Mouse (Mus musculus) midbrain, embryonic 12.5 days (tissue): Measurements from ENCODE around the gene Kif5a. TPM values are rescaled to one million over a fixed set of nuclear protein-coding genes. Genes with fewer than 3 reads are reported as not detected.

ENCODE experiments used
- ATAC-seq: fragments of 200-750 bp; cut with Nextera tagmentation; 2 replicates; pipeline ENCODE4 v1.8.0; 2017; ENCODE audit warnings: low read depth, moderate TSS enrichment, moderate library complexity; ENCODE audit not compliant: low FRiP score
- H3K27ac ChIP-seq: fragments of 300-500 bp; sonication (generic); replicated peaks from 2 replicates; pipeline ENCODE4 v1.5.1; 2016; ENCODE audit warnings: mild to moderate bottlenecking
- H3K27me3 ChIP-seq: fragments of 300-500 bp; sonication (generic); 2 replicates; pipeline ENCODE4 v1.6.1; 2016; ENCODE audit warnings: mild to moderate bottlenecking
- H3K36me3 ChIP-seq: fragments of 300-500 bp; sonication (generic); 2 replicates; pipeline ENCODE4 v1.6.1; 2016
- H3K4me1 ChIP-seq: fragments of 300-500 bp; sonication (generic); 2 replicates; pipeline ENCODE4 v1.6.1; 2016
- H3K4me2 ChIP-seq: fragments of 300-500 bp; sonication (generic); replicated peaks from 2 replicates; pipeline ENCODE4 v1.6.1; 2016; ENCODE audit warnings: mild to moderate bottlenecking, moderate library complexity
- H3K4me3 ChIP-seq: fragments of 300-500 bp; sonication (generic); 2 replicates; pipeline ENCODE4 v1.5.1; 2016; ENCODE audit warnings: mild to moderate bottlenecking
- H3K9ac ChIP-seq: fragments of 300-500 bp; sonication (generic); replicated peaks from 2 replicates; pipeline ENCODE4 v1.6.1; 2016; ENCODE audit warnings: mild to moderate bottlenecking, moderate library complexity
- H3K9me3 ChIP-seq: fragments of 300-500 bp; sonication (generic); 2 replicates; pipeline ENCODE4 v1.6.1; 2016; ENCODE audit warnings: mild to moderate bottlenecking
- WGBS: fragments of 180-500 bp; shearing (Covaris S2); methylation state at CpG from one replicate; pipeline ENCODE4 v1.1.7; 2016; 5-methylcytosine and 5-hydroxymethylcytosine counted together
- polyA plus RNA-seq: library from polyadenylated mRNA; unstranded; fragments of >200 nt; fragmentation: Nextera tagmentation; extraction: Ambion mirVana; gene quantifications from 2 replicates; pipeline ENCODE4 v1.2.1, GENCODE M21; 2016

The Kif5a gene
- polyA plus RNA-seq, 1 experiment from 2014 or later, result 53.9 TPM

DNA sequence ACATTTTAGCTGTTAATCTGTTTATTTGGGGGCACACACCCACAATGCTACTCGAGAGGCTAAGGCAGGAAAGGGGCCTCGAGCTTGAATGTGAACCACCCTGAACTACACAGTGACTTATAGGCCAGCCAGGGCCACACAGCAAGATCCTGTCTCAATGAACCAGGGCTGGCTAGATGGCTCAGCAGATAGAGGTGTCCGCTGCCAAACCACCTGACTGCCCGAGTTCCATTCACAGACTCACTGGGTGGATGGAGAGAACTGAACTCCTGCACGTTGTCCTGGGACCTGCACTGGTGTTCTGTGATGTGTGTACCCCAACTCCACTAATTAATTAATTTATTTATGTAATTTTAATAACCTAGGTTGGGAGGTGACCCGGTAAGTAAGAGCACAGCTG, 5.4 kb downstream of the Kif5a start:
- H3K9me3 ChIP-seq, result no peaks in the 10 kb centered on the region
- WGBS, result 83% methylated on average over 6 of the region's 6 CpGs
- no peak for ATAC-seq
- H3K36me3 ChIP-seq, result no peaks in the 10 kb centered on the region; the same call in 1 of the 2 replicates
- H3K9ac ChIP-seq, result no peak overlapping the region
- H3K27me3 ChIP-seq, result peaks cover 13% of the 10 kb centered on the region
- no peak overlapping the region for H3K4me3 ChIP-seq
- no peak overlapping the region for H3K4me2 ChIP-seq
- no peak overlapping the region for H3K27ac ChIP-seq
- peaks cover 29% of the 10 kb centered on the region for H3K4me1 ChIP-seq

DNA sequence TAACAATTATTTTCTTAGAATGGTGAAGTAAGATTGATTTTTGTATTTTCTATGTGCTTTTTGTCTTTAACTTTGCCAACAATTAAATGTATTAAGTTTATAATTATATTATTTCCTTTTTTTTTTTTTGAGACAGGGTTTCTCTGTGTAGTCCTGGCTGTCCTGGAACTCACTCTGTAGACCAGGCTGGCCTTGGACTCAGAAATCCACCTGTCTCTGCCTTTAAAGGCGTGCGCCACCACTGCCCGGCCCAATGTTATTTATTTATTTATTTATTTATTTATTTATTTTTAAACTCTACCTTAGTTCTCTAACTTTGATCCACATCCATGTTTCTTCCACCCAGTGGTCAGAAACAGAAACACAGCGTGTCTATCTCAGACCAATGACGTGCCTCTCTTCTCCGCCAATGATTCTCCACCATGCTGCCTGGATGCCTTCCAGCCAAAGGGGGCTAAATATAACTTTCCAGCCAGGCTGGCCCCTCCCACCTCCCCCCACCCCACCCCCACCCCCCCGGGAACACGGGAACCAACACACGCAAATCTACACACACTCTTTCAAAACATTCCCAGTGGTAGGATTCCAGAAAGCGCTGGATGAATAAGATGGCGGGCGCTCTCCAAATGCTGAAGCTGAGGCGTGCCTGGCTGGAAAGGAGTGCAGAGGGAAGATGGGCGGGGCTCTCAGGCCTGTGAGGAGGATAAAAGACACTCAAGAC, 7.4 kb downstream of the Kif5a start:
- Histone ChIP-seq H3K4me1 (peaks cover 22% of the 10 kb centered on the region), H3K36me3 (no peaks in the 10 kb centered on the region; the same call in 1 of the 2 replicates), H3K27me3 (0 out of 2 replicates have a peak, but pooled peaks cover 2% of the 10 kb centered on the region), H3K4me2 (peak overlapping the region; percentile 41), H3K4me3 (no peak overlapping the region), H3K9ac (no peak overlapping the region), H3K9me3 (no peaks in the 10 kb centered on the region), H3K27ac (no peak overlapping the region)
- whole genome bisulfite sequencing, result 24% methylated on average over 14 of the region's 14 CpGs
- peak; percentile 50; the same call in 1 of the 2 replicates for ATAC-seq

GRCm38 (mm10) chr10:127250810-127251209, 12.3 kb downstream of the Kif5a start:
- Histone ChIP-seq H3K9ac (no peak overlapping the region), H3K9me3 (no peaks in the 10 kb centered on the region), H3K4me2 (no peak overlapping the region), H3K36me3 (peaks cover 21% of the 10 kb centered on the region; the same call in 1 of the 2 replicates), H3K4me3 (no peak overlapping the region), H3K27me3 (no peaks in the 10 kb centered on the region), H3K27ac (no peak overlapping the region), H3K4me1 (no peaks in the 10 kb centered on the region)
- no peak for ATAC-seq
- WGBS, result 93% methylated on average over 5 of the region's 5 CpGs

- Histone ChIP-seq H3K4me2 (no peak overlapping the region), H3K36me3 (peaks cover 82% of the 10 kb centered on the region), H3K4me3 (no peak overlapping the region), H3K4me1 (no peaks in the 10 kb centered on the region), H3K9ac (no peak overlapping the region), H3K9me3 (no peaks in the 10 kb centered on the region), H3K27me3 (0 out of 2 replicates have a peak, but pooled peaks cover 4% of the 10 kb centered on the region), H3K27ac (no peak overlapping the region)
- no peak for ATAC-seq
- WGBS, result 75% methylated on average over 18 of the region's 18 CpGs
Observed at GRCm38 (mm10) chr10:127238241-127238824, 24.8 kb downstream of the Kif5a start.

DNA sequence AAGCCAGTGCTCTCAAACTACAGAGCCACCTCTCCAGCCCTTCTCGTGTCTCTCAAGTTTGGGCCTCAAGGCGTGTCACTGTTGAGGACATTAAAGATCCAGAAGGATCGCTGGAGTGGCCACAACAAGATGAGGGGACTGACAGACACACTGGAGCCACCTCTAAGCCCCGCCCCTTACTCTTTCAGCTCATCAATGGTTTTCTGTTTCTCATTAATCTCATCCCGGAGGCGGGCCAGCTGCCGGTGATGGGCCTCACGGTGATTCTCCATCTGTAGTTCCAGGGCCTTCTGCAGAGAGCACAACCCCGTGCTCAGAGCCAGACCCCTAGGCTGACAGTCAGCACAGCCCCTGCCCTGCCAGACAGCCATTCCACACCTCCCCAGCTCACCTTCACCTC, 26.6 kb downstream of the Kif5a start:
- no peak for ATAC-seq
- Histone ChIP-seq H3K9me3 (no peaks in the 10 kb centered on the region), H3K36me3 (peaks cover 65% of the 10 kb centered on the region), H3K27ac (no peak overlapping the region), H3K4me1 (no peaks in the 10 kb centered on the region), H3K9ac (no peak overlapping the region), H3K4me2 (no peak overlapping the region), H3K4me3 (no peak overlapping the region), H3K27me3 (0 out of 2 replicates have a peak, but pooled peaks cover 6% of the 10 kb centered on the region)
- 55% methylated on average over 9 of the region's 9 CpGs for WGBS

DNA sequence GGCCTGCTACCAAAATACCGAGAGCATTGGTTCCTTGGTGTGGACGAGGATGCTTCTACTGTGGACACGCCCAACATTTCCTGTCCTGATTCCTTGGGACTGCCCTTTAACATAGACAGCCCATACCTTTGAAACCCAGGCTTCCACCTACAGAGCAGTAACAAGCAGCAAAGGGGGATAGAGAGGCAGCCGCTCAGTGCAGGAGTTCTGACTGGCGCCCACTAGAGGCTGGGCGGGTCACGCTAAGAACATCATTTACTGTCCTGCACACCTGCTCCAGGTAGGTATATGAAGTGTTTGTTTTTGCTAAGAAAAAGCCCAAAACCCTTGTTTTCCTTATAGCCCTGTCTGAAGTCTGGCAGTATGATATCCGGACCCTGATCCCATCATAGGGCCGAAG, 30.0 kb downstream of the Kif5a start:
- H3K27ac ChIP-seq, result no peak overlapping the region
- H3K4me3 ChIP-seq, result no peak overlapping the region
- H3K27me3 ChIP-seq, result peaks cover 8% of the 10 kb centered on the region; the same call in 1 of the 2 replicates
- peaks cover 48% of the 10 kb centered on the region for H3K36me3 ChIP-seq
- no peak overlapping the region for H3K4me2 ChIP-seq
- WGBS, result 82% methylated on average over 9 of the region's 9 CpGs
- no peaks in the 10 kb centered on the region for H3K4me1 ChIP-seq
- no peak for ATAC-seq
- H3K9ac ChIP-seq, result no peak overlapping the region
- no peaks in the 10 kb centered on the region for H3K9me3 ChIP-seq

- 88% methylated on average over 14 of the region's 14 CpGs for WGBS
- no peak overlapping the region for H3K4me2 ChIP-seq
- H3K4me3 ChIP-seq, result no peak overlapping the region
- H3K9me3 ChIP-seq, result no peaks in the 10 kb centered on the region
- peaks cover 16% of the 10 kb centered on the region; the same call in 1 of the 2 replicates for H3K27me3 ChIP-seq
- no peak overlapping the region for H3K9ac ChIP-seq
- H3K4me1 ChIP-seq, result no peaks in the 10 kb centered on the region
- H3K27ac ChIP-seq, result no peak overlapping the region
- H3K36me3 ChIP-seq, result peaks cover 44% of the 10 kb centered on the region
- ATAC-seq, result no peak
Observed at GRCm38 (mm10) chr10:127231741-127232140, 31.4 kb downstream of the Kif5a start.

DNA sequence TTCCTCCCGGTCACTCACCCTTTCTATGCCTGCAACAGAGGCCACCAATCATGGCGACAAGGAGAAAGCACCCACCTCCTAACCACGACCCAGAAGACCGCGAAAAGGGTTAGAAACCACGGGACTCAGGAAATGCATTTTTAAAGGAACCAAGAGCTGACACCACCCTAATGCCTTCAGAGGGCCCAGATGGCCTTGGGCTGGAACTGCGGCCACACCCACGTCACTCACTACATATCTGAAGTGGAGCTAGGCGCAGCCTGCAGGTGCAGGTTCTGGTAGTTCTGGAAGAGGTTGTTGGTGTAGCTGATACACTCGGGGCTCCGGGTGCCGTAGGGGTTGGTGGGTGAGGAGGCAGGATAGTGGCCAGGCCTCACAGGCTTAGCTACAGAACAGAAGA, 32.5 kb downstream of the Kif5a start:
- whole genome bisulfite sequencing, result 88% methylated on average over 12 of the region's 12 CpGs
- Histone ChIP-seq H3K4me2 (no peak overlapping the region), H3K27ac (no peak overlapping the region), H3K36me3 (peaks cover 34% of the 10 kb centered on the region), H3K27me3 (peaks cover 16% of the 10 kb centered on the region; the same call in 1 of the 2 replicates), H3K9me3 (no peaks in the 10 kb centered on the region), H3K4me1 (0 out of 2 replicates have a peak, but pooled peaks cover 2% of the 10 kb centered on the region), H3K9ac (no peak overlapping the region), H3K4me3 (no peak overlapping the region)
- no peak for ATAC-seq

- H3K9ac ChIP-seq, result no peak overlapping the region
- ATAC-seq, result peak; percentile 36
- 23% methylated on average over 4 of the region's 4 CpGs for WGBS
- peaks cover 27% of the 10 kb centered on the region for H3K36me3 ChIP-seq
- no peaks in the 10 kb centered on the region for H3K9me3 ChIP-seq
- 0 out of 2 replicates have a peak, but pooled peaks cover 2% of the 10 kb centered on the region for H3K4me1 ChIP-seq
- no peak overlapping the region for H3K27ac ChIP-seq
- no peak overlapping the region for H3K4me3 ChIP-seq
- no peak overlapping the region for H3K4me2 ChIP-seq
- H3K27me3 ChIP-seq, result peaks cover 16% of the 10 kb centered on the region; the same call in 1 of the 2 replicates
Observed at GRCm38 (mm10) chr10:127228897-127229296, 34.3 kb downstream of the Kif5a start.

DNA sequence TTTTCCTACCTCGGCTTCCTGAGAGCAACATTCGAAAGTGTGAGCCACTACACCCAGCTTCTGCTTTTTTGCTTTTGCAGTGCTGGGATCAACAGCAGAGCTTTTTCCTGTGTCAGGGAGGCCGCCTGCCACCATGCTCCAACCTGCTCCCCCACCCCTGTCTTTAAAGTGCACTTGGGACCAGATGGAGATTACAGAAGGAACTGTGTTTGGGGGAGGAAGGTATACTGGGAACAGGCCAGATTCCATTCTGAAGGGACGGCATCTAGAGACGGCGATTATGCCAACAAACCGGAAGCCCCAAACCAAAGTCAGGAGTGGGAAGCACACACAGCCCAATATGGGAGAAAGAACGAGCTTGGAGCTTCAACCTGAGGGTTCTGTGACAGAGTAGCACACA, 36.0 kb downstream of the Kif5a start:
- peaks cover 16% of the 10 kb centered on the region; the same call in 1 of the 2 replicates for H3K27me3 ChIP-seq
- H3K4me3 ChIP-seq, result no peak overlapping the region
- H3K27ac ChIP-seq, result no peak overlapping the region
- H3K4me2 ChIP-seq, result no peak overlapping the region
- no peaks in the 10 kb centered on the region for H3K9me3 ChIP-seq
- ATAC-seq, result no peak
- peak overlapping the region; percentile 20; the same call in 1 of the 2 replicates for H3K9ac ChIP-seq
- 0 out of 2 replicates have a peak, but pooled peaks cover 2% of the 10 kb centered on the region for H3K4me1 ChIP-seq
- peaks cover 21% of the 10 kb centered on the region for H3K36me3 ChIP-seq
- WGBS, result 87% methylated on average over 8 of the region's 8 CpGs

- Histone ChIP-seq H3K4me1 (0 out of 2 replicates have a peak, but pooled peaks cover 2% of the 10 kb centered on the region), H3K27me3 (peaks cover 14% of the 10 kb centered on the region; the same call in 1 of the 2 replicates), H3K4me2 (no peak overlapping the region), H3K9me3 (no peaks in the 10 kb centered on the region), H3K9ac (no peak overlapping the region), H3K27ac (no peak overlapping the region), H3K36me3 (peaks cover 21% of the 10 kb centered on the region), H3K4me3 (no peak overlapping the region)
- no peak for ATAC-seq
- WGBS, result 67% methylated on average over 8 of the region's 8 CpGs
Observed at GRCm38 (mm10) chr10:127226318-127226895, 36.7 kb downstream of the Kif5a start.

GRCm38 (mm10) chr10:127225732-127226131, 37.4 kb downstream of the Kif5a start:
- Histone ChIP-seq H3K9me3 (no peaks in the 10 kb centered on the region), H3K4me2 (no peak overlapping the region), H3K4me1 (0 out of 2 replicates have a peak, but pooled peaks cover 2% of the 10 kb centered on the region), H3K4me3 (no peak overlapping the region), H3K36me3 (peaks cover 20% of the 10 kb centered on the region), H3K27ac (no peak overlapping the region), H3K27me3 (peaks cover 14% of the 10 kb centered on the region; the same call in 1 of the 2 replicates), H3K9ac (no peak overlapping the region)
- ATAC-seq, result no peak
- WGBS, result 36% methylated on average over 10 of the region's 10 CpGs
